Mouse (Mus musculus) midbrain, embryonic 11.5 days (tissue): ENCODE measurements around the gene Vtcn1. TPM values are rescaled to one million over a fixed set of nuclear protein-coding genes. Genes with fewer than 3 reads are reported as not detected.

Experiments used
- ATAC-seq: fragments of 200-750 bp; cut with Nextera tagmentation; 2 replicates; pipeline ENCODE4 v1.8.0; 2017; ENCODE audit warnings: moderate TSS enrichment, moderate library complexity; ENCODE audit not compliant: low FRiP score
- DNase-seq: peaks from one replicate; pipeline ENCODE4 v3.0.0; 2015; ENCODE audit warnings: low spot score; ENCODE audit errors: missing footprints
- H3K27ac ChIP-seq: fragments of 300-500 bp; sonication (generic); 2 replicates; pipeline ENCODE4 v1.5.1; 2014; ENCODE audit warnings: low read depth, low read length
- H3K27me3 ChIP-seq: fragments of 300-500 bp; sonication (generic); 2 replicates; pipeline ENCODE4 v1.6.1; 2014; ENCODE audit warnings: mild to moderate bottlenecking, low read length, moderate library complexity, mixed read lengths; ENCODE audit not compliant: control insufficient read depth, insufficient read depth
- H3K36me3 ChIP-seq: fragments of 300-500 bp; sonication (generic); 2 replicates; pipeline ENCODE4 v1.6.1; 2014; ENCODE audit warnings: mild to moderate bottlenecking, low read length, moderate library complexity, mixed read lengths; ENCODE audit not compliant: control insufficient read depth, insufficient read depth
- H3K4me1 ChIP-seq: fragments of 300-500 bp; sonication (generic); 2 replicates; pipeline ENCODE4 v1.6.1; 2014; ENCODE audit warnings: low read length; ENCODE audit not compliant: control insufficient read depth, insufficient read depth
- H3K4me2 ChIP-seq: fragments of 300-500 bp; sonication (generic); 2 replicates; pipeline ENCODE4 v1.6.1; 2014; ENCODE audit warnings: mild to moderate bottlenecking, moderate library complexity
- H3K4me3 ChIP-seq: fragments of 300-500 bp; sonication (generic); 2 replicates; pipeline ENCODE4 v1.5.1; 2014; ENCODE audit warnings: low read depth, low read length
- H3K9ac ChIP-seq: fragments of 300-500 bp; sonication (generic); 2 replicates; pipeline ENCODE4 v1.6.1; 2014; ENCODE audit warnings: low read length
- H3K9me3 ChIP-seq: fragments of 300-500 bp; sonication (generic); 2 replicates; pipeline ENCODE4 v1.6.1; 2016; ENCODE audit warnings: low read length; ENCODE audit not compliant: control insufficient read depth
- WGBS: fragments of 180-500 bp; shearing (Covaris S2); extraction: QIAGEN DNeasy Blood & Tissue Kit; methylation state at CpG from one replicate; pipeline ENCODE4 v1.1.7; 2014; 5-methylcytosine and 5-hydroxymethylcytosine counted together
- polyA plus RNA-seq: library from polyadenylated mRNA; unstranded; fragments of >200 nt; fragmentation: Nextera tagmentation; extraction: Ambion mirVana; gene quantifications from 2 replicates; pipeline ENCODE4 v1.2.1, GENCODE M21; 2014

The Vtcn1 gene
- polyA plus RNA-seq, 1 experiment from 2014 or later: not detected

GRCm38 (mm10) chr3:100908594-100908993 lies 83.3 kb downstream of the Vtcn1 start:
- no peak overlapping the region for H3K4me3 ChIP-seq
- no peaks in the 10 kb centered on the region for H3K4me1 ChIP-seq
- DNase-seq (no peak), ATAC-seq (no peak)
- H3K9me3 ChIP-seq: no peaks in the 10 kb centered on the region
- 81% methylated on average over 6 of the region's 6 CpGs for WGBS
- H3K27me3 ChIP-seq: no peaks in the 10 kb centered on the region
- H3K27ac ChIP-seq: no peak overlapping the region
- no peak overlapping the region for H3K9ac ChIP-seq
- no peaks in the 10 kb centered on the region for H3K36me3 ChIP-seq
- H3K4me2 ChIP-seq: no peak overlapping the region

- H3K36me3 ChIP-seq: no peaks in the 10 kb centered on the region
- no peak overlapping the region for H3K27ac ChIP-seq
- no peaks in the 10 kb centered on the region for H3K4me1 ChIP-seq
- no peak for DNase-seq
- no peak overlapping the region for H3K4me3 ChIP-seq
- no peak overlapping the region for H3K4me2 ChIP-seq
- 65% methylated on average over 5 of the region's 5 CpGs for WGBS
- H3K27me3 ChIP-seq: no peaks in the 10 kb centered on the region
- H3K9ac ChIP-seq: no peak overlapping the region
- ATAC-seq: no peak
- no peaks in the 10 kb centered on the region for H3K9me3 ChIP-seq
Measured at GRCm38 (mm10) chr3:100910621-100911020, 85.4 kb downstream of the Vtcn1 start.

GRCm38 (mm10) chr3:100911026-100911425 lies 85.8 kb downstream of the Vtcn1 start:
- no peak overlapping the region for H3K4me2 ChIP-seq
- no peak for DNase-seq
- H3K9ac ChIP-seq: no peak overlapping the region
- 87% methylated on average over 9 of the region's 9 CpGs for WGBS
- H3K27me3 ChIP-seq: no peaks in the 10 kb centered on the region
- no peak for ATAC-seq
- no peaks in the 10 kb centered on the region for H3K36me3 ChIP-seq
- H3K4me3 ChIP-seq: no peak overlapping the region
- no peaks in the 10 kb centered on the region for H3K9me3 ChIP-seq
- H3K4me1 ChIP-seq: no peaks in the 10 kb centered on the region
- no peak overlapping the region for H3K27ac ChIP-seq

- no peak overlapping the region for H3K27ac ChIP-seq
- WGBS: 81% methylated on average over 7 of the region's 7 CpGs
- H3K4me1 ChIP-seq: no peaks in the 10 kb centered on the region
- no peaks in the 10 kb centered on the region for H3K36me3 ChIP-seq
- H3K4me2 ChIP-seq: no peak overlapping the region
- H3K4me3 ChIP-seq: no peak overlapping the region
- no peaks in the 10 kb centered on the region for H3K9me3 ChIP-seq
- no peaks in the 10 kb centered on the region for H3K27me3 ChIP-seq
- DNase-seq (no peak), ATAC-seq (no peak)
- H3K9ac ChIP-seq: no peak overlapping the region
Measured at GRCm38 (mm10) chr3:100911498-100912213, 86.4 kb downstream of the Vtcn1 start.

GRCm38 (mm10) chr3:100916844-100917243 lies 91.6 kb downstream of the Vtcn1 start:
- Histone ChIP-seq H3K4me1 (peaks cover 4% of the 10 kb centered on the region), H3K27me3 (no peaks in the 10 kb centered on the region), H3K36me3 (no peaks in the 10 kb centered on the region), H3K27ac (no peak overlapping the region), H3K4me3 (no peak overlapping the region), H3K9ac (no peak overlapping the region), H3K4me2 (no peak overlapping the region), H3K9me3 (no peaks in the 10 kb centered on the region)
- WGBS: 24% methylated on average over 7 of the region's 7 CpGs
- no peak for ATAC-seq
- DNase-seq: peak; percentile 91

GRCm38 (mm10) chr3:100920611-100921140 lies 95.4 kb downstream of the Vtcn1 start:
- Histone ChIP-seq H3K4me2 (no peak overlapping the region), H3K9ac (no peak overlapping the region), H3K9me3 (no peaks in the 10 kb centered on the region), H3K4me1 (peaks cover 12% of the 10 kb centered on the region), H3K27me3 (no peaks in the 10 kb centered on the region), H3K27ac (no peak overlapping the region), H3K36me3 (peaks cover 2% of the 10 kb centered on the region; the same call in 1 of the 2 replicates), H3K4me3 (no peak overlapping the region)
- ATAC-seq (no peak), DNase-seq (peak; percentile 77)
- 89% methylated on average over 9 of the region's 9 CpGs for WGBS

- ATAC-seq: peak; percentile 98
- WGBS: under 1% methylated on average over 39 of the region's 39 CpGs
- DNase-seq: peak; percentile 99
- Histone ChIP-seq H3K4me1 (peaks cover 12% of the 10 kb centered on the region), H3K36me3 (peaks cover 2% of the 10 kb centered on the region; the same call in 1 of the 2 replicates), H3K4me3 (peak within 1 kb of the TSS; percentile 57), H3K27ac (peak within 1 kb of the TSS; percentile 57; the same call in 1 of the 2 replicates), H3K4me2 (peak within 1 kb of the TSS; percentile 62), H3K9ac (peak within 1 kb of the TSS; percentile 70), H3K9me3 (no peaks in the 10 kb centered on the region), H3K27me3 (no peaks in the 10 kb centered on the region)
Measured at GRCm38 (mm10) chr3:100921825-100922505, 96.7 kb downstream of the Vtcn1 start, which contains the start of gene Trim45. Gene Trim45, plus strand, starts transcription at chr3:100922202.

GRCm38 (mm10) chr3:100922506-100923375 lies 97.5 kb downstream of the Vtcn1 start:
- WGBS: 37% methylated on average over 28 of the region's 28 CpGs
- peak overlapping the region; percentile 57; the same call in 1 of the 2 replicates for H3K27ac ChIP-seq
- H3K9me3 ChIP-seq: no peaks in the 10 kb centered on the region
- peaks cover 2% of the 10 kb centered on the region; the same call in 1 of the 2 replicates for H3K36me3 ChIP-seq
- peaks cover 12% of the 10 kb centered on the region for H3K4me1 ChIP-seq
- peak overlapping the region; percentile 61 for H3K4me2 ChIP-seq
- ATAC-seq: peak; percentile 68; the same call in 1 of the 2 replicates
- H3K27me3 ChIP-seq: no peaks in the 10 kb centered on the region
- peak overlapping the region; percentile 57 for H3K4me3 ChIP-seq
- H3K9ac ChIP-seq: peak overlapping the region; percentile 70
- DNase-seq: peak; percentile 88
